In the genomic region with DNA sequence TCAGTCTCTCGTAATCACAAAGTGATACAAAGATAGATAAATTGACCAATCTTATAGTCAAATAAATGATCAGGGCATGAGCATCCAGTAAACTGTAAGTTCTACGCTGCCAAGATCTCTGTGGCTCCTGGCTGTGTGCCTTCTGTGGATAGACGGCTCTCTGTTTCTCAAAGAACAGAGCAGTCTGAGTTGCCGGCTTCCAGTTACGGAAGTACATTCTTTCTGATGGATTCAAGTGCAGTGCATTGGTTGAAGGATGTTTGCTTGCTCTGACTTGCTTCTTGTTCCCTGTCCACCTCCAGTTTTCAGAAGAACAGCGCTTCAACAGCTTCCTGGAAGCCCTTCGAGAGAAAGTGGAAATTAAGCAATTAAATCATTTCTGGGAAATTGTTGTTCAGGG, we compare ENCODE assay signal across 25 mouse cellular contexts.
DNase-seq lines count a peak whose midpoint lies in the region; ATAC-seq and TF ChIP-seq lines count a peak whose summit lies in the region.
"Had no signal": no experiment of that assay in that cellular context is flagged by ENCODE, and none has a peak within 500 bp of the region (broad histone marks: within the 10 kb centered on the region; RNA-seq: fewer than 3 reads in every experiment).

No protein-coding gene starts in this region.

- H3K36me3 ChIP-seq in hindbrain, postnatal 0 days (ENCODE audit: insufficient read depth, low read length) = no peaks in the 10 kb centered on the region
- no peaks in the 10 kb centered on the region for H3K36me3 ChIP-seq in hindbrain, embryonic 11.5 days (ENCODE audit: control insufficient read depth, insufficient read depth, low read length)
- H3K36me3 ChIP-seq in lung, embryonic 14.5 days (ENCODE audit: insufficient read depth) = peaks cover 9% of the 10 kb centered on the region; the same call in 1 of the 2 replicates
- H3K36me3 ChIP-seq: embryonic facial prominence, embryonic 15.5 days had no signal

- no peak overlapping the region for H3K27ac ChIP-seq in hindbrain, postnatal 0 days
- H3K27ac ChIP-seq in hindbrain, embryonic 11.5 days (ENCODE audit: low read depth, low read length) = no peak overlapping the region
- H3K27ac ChIP-seq in lung, embryonic 14.5 days (ENCODE audit: low read depth) = no peak overlapping the region
- H3K27ac ChIP-seq: embryonic facial prominence, embryonic 15.5 days; layer of hippocampus, adult 2 months; neural tube, embryonic 13.5 days had no signal

- H3K9me3 ChIP-seq in hindbrain, postnatal 0 days (ENCODE audit: low read length) = no peaks in the 10 kb centered on the region
- no peaks in the 10 kb centered on the region for H3K9me3 ChIP-seq in hindbrain, embryonic 11.5 days (ENCODE audit: control insufficient read depth, low read length)
- no peaks in the 10 kb centered on the region for H3K9me3 ChIP-seq in lung, embryonic 14.5 days (ENCODE audit: low read depth, low read length)
- H3K9me3 ChIP-seq: embryonic facial prominence, embryonic 15.5 days; neural tube, embryonic 13.5 days had no signal

- 60% methylated on average over 7 of the region's 7 CpGs for WGBS in hindbrain, postnatal 0 days
- WGBS in hindbrain, embryonic 11.5 days = 95% methylated on average over 7 of the region's 7 CpGs
- 70% methylated on average over 7 of the region's 7 CpGs for WGBS in lung, embryonic 14.5 days

- H3K4me2 ChIP-seq in hindbrain, postnatal 0 days (ENCODE audit: low read depth, low read length) = no peak overlapping the region
- H3K4me2 ChIP-seq in hindbrain, embryonic 11.5 days (replicated peaks; ENCODE audit: low read depth, low read length) = no peak overlapping the region
- no peak overlapping the region for H3K4me2 ChIP-seq in lung, embryonic 14.5 days
- H3K4me2 ChIP-seq: embryonic facial prominence, embryonic 15.5 days; heart, embryonic 11.5 days; neural tube, embryonic 13.5 days had no signal

- no peak overlapping the region for H3K9ac ChIP-seq in hindbrain, postnatal 0 days (replicated peaks; ENCODE audit: low read length)
- H3K9ac ChIP-seq in hindbrain, embryonic 11.5 days (ENCODE audit: low read depth, low read length) = no peak overlapping the region
- no peak overlapping the region for H3K9ac ChIP-seq in lung, embryonic 14.5 days
- H3K9ac ChIP-seq: embryonic facial prominence, embryonic 15.5 days; neural tube, embryonic 13.5 days had no signal

- no peak overlapping the region for H3K4me3 ChIP-seq in hindbrain, postnatal 0 days (ENCODE audit: low read length)
- H3K4me3 ChIP-seq in hindbrain, embryonic 11.5 days (ENCODE audit: low read depth, low read length) = no peak overlapping the region
- H3K4me3 ChIP-seq in lung, embryonic 14.5 days (ENCODE audit: low read depth, low read length) = no peak overlapping the region
- H3K4me3 ChIP-seq: embryonic facial prominence, embryonic 15.5 days; layer of hippocampus, adult 2 months; myocyte; neural tube, embryonic 13.5 days had no signal

- peak; percentile 29 for DNase-seq in hindbrain, postnatal 0 days (ENCODE audit: low spot score)
- no peak for DNase-seq in hindbrain, embryonic 11.5 days (ENCODE audit: low spot score)
- DNase-seq in adipocyte (ENCODE audit: low spot score) = peak; percentile 6
- DNase-seq in lung, embryonic 14.5 days = peak; percentile 13
- DNase-seq in lung, postnatal 25 days (ENCODE audit: low spot score) = peak; percentile 43
- no peak for DNase-seq in ovary, postnatal 36 days (ENCODE audit: low spot score)
- no peak for DNase-seq in left cerebral cortex, adult 9 months (ENCODE audit: low spot score in 2 of 2)
- DNase-seq: adrenal gland, postnatal 14 days; B cell, adult 2 months; cerebellum, postnatal 36 days; embryo, embryonic 11 days; gastrocnemius, postnatal 10 days; heart, adult 11 months; kidney, adult 9 months; kidney, postnatal 25 days; midbrain, embryonic 14.5 days; thymus, adult 2 months; thymus, postnatal 4 days had no signal

- no peak for ATAC-seq in hindbrain, postnatal 0 days
- ATAC-seq in hindbrain, embryonic 11.5 days (ENCODE audit: low FRiP score) = no peak
- ATAC-seq in lung, embryonic 14.5 days (ENCODE audit: insufficient read depth) = no peak
- ATAC-seq: intestine, embryonic 16.5 days had no signal

- H3K4me1 ChIP-seq in hindbrain, postnatal 0 days (ENCODE audit: insufficient read depth, low read length) = no peaks in the 10 kb centered on the region
- H3K4me1 ChIP-seq in hindbrain, embryonic 11.5 days (replicated peaks; ENCODE audit: control insufficient read depth, insufficient read depth, low read length) = no peaks in the 10 kb centered on the region
- H3K4me1 ChIP-seq in lung, embryonic 14.5 days (ENCODE audit: insufficient read depth) = no peaks in the 10 kb centered on the region
- H3K4me1 ChIP-seq: embryonic facial prominence, embryonic 15.5 days; neural tube, embryonic 13.5 days had no signal

- H3K27me3 ChIP-seq in hindbrain, postnatal 0 days (ENCODE audit: insufficient read depth, low read length) = no peaks in the 10 kb centered on the region
- H3K27me3 ChIP-seq in hindbrain, embryonic 11.5 days (ENCODE audit: control insufficient read depth, insufficient read depth, low read length) = no peaks in the 10 kb centered on the region
- H3K27me3 ChIP-seq in lung, embryonic 14.5 days (ENCODE audit: insufficient read depth, low read length) = no peaks in the 10 kb centered on the region
- H3K27me3 ChIP-seq: CH12.LX; embryonic facial prominence, embryonic 15.5 days; neural tube, embryonic 13.5 days had no signal

- TF ChIP-seq CTCF in hindbrain, postnatal 0 days (IDR thresholded peaks at IDR 0.05; ENCODE audit: low read depth) = no peak
- TF ChIP-seq CTCF in lung, embryonic 14.5 days (IDR thresholded peaks at IDR 0.05; ENCODE audit: low read depth) = no peak

Comparison
In these comparisons a context has a peak if more than half of its experiments do, and no peak if none do; other contexts are left out.
1. DNase-seq: peak in hindbrain, postnatal 0 days (single experiment), adipocyte (single experiment), lung, embryonic 14.5 days (single experiment) and lung, postnatal 25 days (single experiment); none in hindbrain, embryonic 11.5 days (single experiment), ovary, postnatal 36 days (single experiment) and left cerebral cortex, adult 9 months (0 of 2).